In the genomic region with DNA sequence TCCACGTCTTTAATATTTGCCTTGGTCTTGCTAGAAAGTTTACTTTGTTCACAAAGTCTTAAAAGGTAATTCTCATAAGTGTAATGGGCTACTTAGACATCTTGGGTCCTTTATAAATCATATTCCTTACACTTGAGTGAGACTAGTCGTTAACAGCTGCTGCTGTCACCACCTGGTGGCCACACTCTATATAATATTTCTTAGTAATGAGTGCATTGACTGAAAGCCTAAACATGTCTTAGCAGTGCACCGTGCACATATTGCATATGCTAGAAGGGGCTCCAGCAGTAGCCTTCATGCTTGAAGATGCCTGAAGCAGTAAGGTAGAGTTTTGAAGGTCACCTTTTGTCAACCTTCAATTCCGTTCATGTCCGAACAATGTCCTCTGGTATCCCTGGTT, we compare ENCODE assay signal across 11 mouse cellular contexts.
A peak's percentile ranks its signal among the peaks of the same experiment; 100 is the strongest.
DNase-seq lines count a peak whose midpoint lies in the region; ATAC-seq and TF ChIP-seq lines count a peak whose summit lies in the region.
"Had no signal": no experiment of that assay in that cellular context is flagged by ENCODE, and none has a peak within 500 bp of the region (broad histone marks: within the 10 kb centered on the region; RNA-seq: fewer than 3 reads in every experiment).

No protein-coding gene starts in this region.

- no peak for ATAC-seq in forebrain, postnatal 0 days
- ATAC-seq in forebrain, embryonic 11.5 days (replicated peaks; ENCODE audit: low FRiP score) = no peak
- ATAC-seq in Patski = no peak

- peaks cover 5% of the 10 kb centered on the region; the same call in 1 of the 2 replicates for H3K4me1 ChIP-seq in forebrain, postnatal 0 days (ENCODE audit: insufficient read depth)
- no peaks in the 10 kb centered on the region for H3K4me1 ChIP-seq in forebrain, embryonic 11.5 days (replicated peaks; ENCODE audit: control insufficient read depth, insufficient read depth, low read length)
- H3K4me1 ChIP-seq: megakaryocyte, embryonic 14.5 days had no signal

- DNase-seq in forebrain, postnatal 0 days = peak; percentile 60
- no peak for DNase-seq in forebrain, embryonic 11.5 days (ENCODE audit: low spot score)
- no peak for DNase-seq in left cerebral cortex, adult 2 months (ENCODE audit: extremely low spot score in 1 of 2, low spot score in 2 of 2)
- DNase-seq in left cerebral cortex, postnatal 36 days (ENCODE audit: low spot score in 2 of 2) = no peak
- no peak for DNase-seq in Patski (ENCODE audit: low read depth, low spot score)
- DNase-seq in lung, postnatal 10 days = peak; percentile 27
- no peak for DNase-seq in gastrocnemius, postnatal 14 days
- no peak for DNase-seq in layer of hippocampus, postnatal 10 days (ENCODE audit: low spot score in 2 of 2)
- DNase-seq: adrenal gland, postnatal 10 days had no signal

- no peaks in the 10 kb centered on the region for H3K36me3 ChIP-seq in forebrain, postnatal 0 days (ENCODE audit: insufficient read depth)
- no peaks in the 10 kb centered on the region for H3K36me3 ChIP-seq in forebrain, embryonic 11.5 days (ENCODE audit: control insufficient read depth, insufficient read depth, low read length)
- H3K36me3 ChIP-seq: embryonic facial prominence, embryonic 12.5 days had no signal

- no peak overlapping the region for H3K4me2 ChIP-seq in forebrain, postnatal 0 days (ENCODE audit: low read depth)
- H3K4me2 ChIP-seq in forebrain, embryonic 11.5 days (ENCODE audit: low read depth, low read length, severe bottlenecking) = no peak overlapping the region
- H3K4me2 ChIP-seq: embryonic facial prominence, embryonic 12.5 days had no signal

- 65% methylated on average over 5 of the region's 5 CpGs for WGBS in forebrain, postnatal 0 days
- WGBS in forebrain, embryonic 11.5 days = 81% methylated on average over 5 of the region's 5 CpGs

- no peaks in the 10 kb centered on the region for H3K9me3 ChIP-seq in forebrain, postnatal 0 days (ENCODE audit: low read length)
- H3K9me3 ChIP-seq in forebrain, embryonic 11.5 days (ENCODE audit: control insufficient read depth, low read length) = no peaks in the 10 kb centered on the region
- H3K9me3 ChIP-seq: embryonic facial prominence, embryonic 12.5 days had no signal

- intact Hi-C loops in left cerebral cortex, adult 2 months (cut with DNase I) = loop anchor here (2.0 kb wide), 1 partner anchor 105 kb away; no protein-coding TSS in a partner anchor
- intact Hi-C loops in left cerebral cortex, postnatal 36 days (cut with DNase I) = no loop called here
- intact Hi-C loops in gastrocnemius, postnatal 14 days (cut with DNase I; ENCODE audit: low total_unique reads) = no loop called here

- POLR2A ChIA-PET in Patski (lab: Charles Lee) = no interaction called here

- H3K27ac ChIP-seq in forebrain, postnatal 0 days (ENCODE audit: low read depth, low read length) = no peak overlapping the region
- no peak overlapping the region for H3K27ac ChIP-seq in forebrain, embryonic 11.5 days (ENCODE audit: low read depth, low read length)
- no peak overlapping the region for H3K27ac ChIP-seq in left cerebral cortex, adult 2 months
- H3K27ac ChIP-seq: embryonic facial prominence, embryonic 12.5 days had no signal

- CTCF ChIA-PET in Patski (lab: Charles Lee) = no interaction called here

- peak; percentile 67 for TF ChIP-seq CTCF in forebrain, postnatal 0 days (IDR thresholded peaks at IDR 0.05; ENCODE audit: low read depth)
- peak; percentile 55 for TF ChIP-seq CTCF in left cerebral cortex, adult 2 months (IDR thresholded peaks at IDR 0.05)
- peak; percentile 57 for TF ChIP-seq CTCF in Patski (IDR thresholded peaks at IDR 0.05)

- no peaks in the 10 kb centered on the region for H3K27me3 ChIP-seq in forebrain, postnatal 0 days (ENCODE audit: insufficient read depth, low read length)
- no peaks in the 10 kb centered on the region for H3K27me3 ChIP-seq in forebrain, embryonic 11.5 days (ENCODE audit: control insufficient read depth, insufficient read depth, low read length)
- no peaks in the 10 kb centered on the region for H3K27me3 ChIP-seq in Patski
- H3K27me3 ChIP-seq: embryonic facial prominence, embryonic 12.5 days; megakaryocyte, embryonic 14.5 days had no signal

- no peak overlapping the region for H3K9ac ChIP-seq in forebrain, postnatal 0 days
- H3K9ac ChIP-seq in forebrain, embryonic 11.5 days (ENCODE audit: low read length) = no peak overlapping the region
- H3K9ac ChIP-seq: embryonic facial prominence, embryonic 12.5 days had no signal

- H3K4me3 ChIP-seq in forebrain, postnatal 0 days (ENCODE audit: low read depth, low read length) = no peak overlapping the region
- H3K4me3 ChIP-seq in forebrain, embryonic 11.5 days (ENCODE audit: low read depth, low read length) = no peak overlapping the region
- H3K4me3 ChIP-seq in left cerebral cortex, adult 2 months = no peak overlapping the region
- H3K4me3 ChIP-seq: embryonic facial prominence, embryonic 12.5 days; megakaryocyte, embryonic 14.5 days had no signal

- in situ Hi-C loops in Patski (cut with MboI; ENCODE audit: low pct_unique_long_range_greater_than_20kb) = loop anchor here (5.0 to 10.0 kb wide), 2 partner anchors 1259 to 1412 kb away; no protein-coding TSS in a partner anchor

Comparison
In these comparisons a context has a peak if more than half of its experiments do, and no peak if none do; other contexts are left out.
1. DNase-seq: peak in forebrain, postnatal 0 days (single experiment) and lung, postnatal 10 days (single experiment); none in forebrain, embryonic 11.5 days (single experiment), left cerebral cortex, adult 2 months (0 of 2), left cerebral cortex, postnatal 36 days (0 of 2), Patski (single experiment), gastrocnemius, postnatal 14 days (single experiment) and layer of hippocampus, postnatal 10 days (0 of 2).
2. Peak in every context shown above with its lines, with median percentiles within 50 percentile points of each other: CTCF ChIP-seq.